Mouse (Mus musculus) liver, embryonic 12.5 days (tissue): ENCODE measurements around the gene Sirt1. TPM values are rescaled to one million over a fixed set of nuclear protein-coding genes. Genes with fewer than 3 reads are reported as not detected.
"Not testable (repeated sequence)": the region's sequence is repeated elsewhere in the genome, so short reads cannot be mapped to it uniquely, and the experiment has no call there.

Source experiments
- ATAC-seq: fragments of 200-750 bp; cut with Nextera tagmentation; 2 replicates; pipeline ENCODE4 v1.8.0; 2017; ENCODE audit warnings: moderate number of reproducible peaks, mild to moderate bottlenecking, moderate library complexity
- H3K27ac ChIP-seq: fragments of 300-500 bp; sonication (generic); 2 replicates; pipeline ENCODE4 v1.5.1; 2016; ENCODE audit warnings: mild to moderate bottlenecking
- H3K27me3 ChIP-seq: fragments of 300-500 bp; sonication (generic); replicated peaks from 2 replicates; pipeline ENCODE4 v1.6.1; 2016; ENCODE audit warnings: mild to moderate bottlenecking, moderate library complexity
- H3K36me3 ChIP-seq: fragments of 300-500 bp; sonication (generic); 2 replicates; pipeline ENCODE4 v1.6.1; 2016; ENCODE audit warnings: mild to moderate bottlenecking, moderate library complexity
- H3K4me1 ChIP-seq: fragments of 300-500 bp; sonication (generic); 2 replicates; pipeline ENCODE4 v1.6.1; 2016
- H3K4me2 ChIP-seq: fragments of 300-500 bp; sonication (generic); 2 replicates; pipeline ENCODE4 v1.6.1; 2016; ENCODE audit warnings: mild to moderate bottlenecking, moderate library complexity
- H3K4me3 ChIP-seq: fragments of 300-500 bp; sonication (generic); 2 replicates; pipeline ENCODE4 v1.5.1; 2016; ENCODE audit warnings: mild to moderate bottlenecking, moderate library complexity
- H3K9ac ChIP-seq: fragments of 300-500 bp; sonication (generic); 2 replicates; pipeline ENCODE4 v1.6.1; 2016; ENCODE audit warnings: mild to moderate bottlenecking, moderate library complexity
- H3K9me3 ChIP-seq: fragments of 300-500 bp; sonication (generic); replicated peaks from 2 replicates; pipeline ENCODE4 v1.6.1; 2016; ENCODE audit warnings: mild to moderate bottlenecking, moderate library complexity
- WGBS: fragments of 180-500 bp; shearing (Covaris S2); methylation state at CpG from one replicate; pipeline ENCODE4 v1.1.7; 2016; ENCODE audit not compliant: insufficient replicate concordance; 5-methylcytosine and 5-hydroxymethylcytosine counted together
- polyA plus RNA-seq: library from polyadenylated mRNA; unstranded; fragments of >200 nt; fragmentation: Nextera tagmentation; extraction: Ambion mirVana; gene quantifications from 2 replicates; pipeline ENCODE4 v1.2.1, GENCODE M21; 2016

Sirt1 gene
- polyA plus RNA-seq, 1 experiment from 2014 or later: 6.0 TPM

GRCm38 (mm10) chr10:63385897-63386296, 4.4 kb upstream of the Sirt1 start:
- H3K36me3 ChIP-seq, ATAC-seq, H3K9me3 ChIP-seq, H3K27me3 ChIP-seq: not testable (repeated sequence)
- Histone ChIP-seq H3K4me2 (peak overlapping the region; percentile 83), H3K4me1 (peaks cover 26% of the 10 kb centered on the region), H3K4me3 (peak overlapping the region; percentile 68), H3K9ac (peak overlapping the region; percentile 79), H3K27ac (peak overlapping the region; percentile 80)
- WGBS: 24% methylated on average over 5 of the region's 5 CpGs

GRCm38 (mm10) chr10:63382372-63383279, 1.1 kb upstream of the Sirt1 start, which contains the start of gene Dnajc12:
Gene Dnajc12, plus strand, starts transcription at chr10:63382443.
- Histone ChIP-seq H3K9ac (peak within 1 kb of the TSS; percentile 72), H3K4me2 (peak within 1 kb of the TSS; percentile 88), H3K4me1 (peaks cover 24% of the 10 kb centered on the region), H3K27me3 (no peaks in the 10 kb centered on the region; the same call in 1 of the 2 replicates), H3K4me3 (peak within 1 kb of the TSS; percentile 67), H3K9me3 (no peaks in the 10 kb centered on the region), H3K36me3 (no peaks in the 10 kb centered on the region), H3K27ac (no peak within 1 kb of the TSS)
- ATAC-seq: peak; percentile 88
- WGBS: under 1% methylated on average over 28 of the region's 28 CpGs

- peaks cover 16% of the 10 kb centered on the region for H3K4me1 ChIP-seq
- 56% methylated on average over 6 of the region's 6 CpGs for WGBS
- no peaks in the 10 kb centered on the region; the same call in 1 of the 2 replicates for H3K27me3 ChIP-seq
- no peak overlapping the region for H3K4me3 ChIP-seq
- no peak overlapping the region for H3K27ac ChIP-seq
- ATAC-seq: no peak
- H3K36me3 ChIP-seq: no peaks in the 10 kb centered on the region
- H3K9ac ChIP-seq: no peak overlapping the region
- H3K4me2 ChIP-seq: no peak overlapping the region
- no peaks in the 10 kb centered on the region for H3K9me3 ChIP-seq
These were observed 2.4 kb downstream of the Sirt1 start for GRCm38 (mm10) chr10:63378948-63379680.

GRCm38 (mm10) chr10:63377468-63377867, 4.0 kb downstream of the Sirt1 start:
- Histone ChIP-seq H3K9me3 (no peaks in the 10 kb centered on the region), H3K4me1 (peaks cover 16% of the 10 kb centered on the region), H3K9ac (no peak overlapping the region), H3K27me3 (no peaks in the 10 kb centered on the region; the same call in 1 of the 2 replicates), H3K36me3 (no peaks in the 10 kb centered on the region), H3K4me3 (no peak overlapping the region), H3K27ac (no peak overlapping the region), H3K4me2 (no peak overlapping the region)
- 16% methylated on average over 9 of the region's 9 CpGs for WGBS
- no peak for ATAC-seq

- peaks cover 6% of the 10 kb centered on the region for H3K4me1 ChIP-seq
- H3K9me3 ChIP-seq: no peaks in the 10 kb centered on the region
- no peak for ATAC-seq
- H3K27me3 ChIP-seq: no peaks in the 10 kb centered on the region; the same call in 1 of the 2 replicates
- H3K4me2 ChIP-seq: no peak overlapping the region
- no peak overlapping the region for H3K4me3 ChIP-seq
- whole genome bisulfite sequencing: 82% methylated on average over 5 of the region's 5 CpGs
- no peak overlapping the region for H3K27ac ChIP-seq
- H3K36me3 ChIP-seq: no peaks in the 10 kb centered on the region
- no peak overlapping the region for H3K9ac ChIP-seq
These were observed 5.2 kb downstream of the Sirt1 start for GRCm38 (mm10) chr10:63376303-63376702.

- 79% methylated on average over 3 of the region's 3 CpGs for WGBS
- H3K36me3 ChIP-seq: no peaks in the 10 kb centered on the region
- H3K4me2 ChIP-seq: no peak overlapping the region
- H3K9ac ChIP-seq: no peak overlapping the region
- no peak for ATAC-seq
- H3K27ac ChIP-seq: no peak overlapping the region
- H3K27me3 ChIP-seq: no peaks in the 10 kb centered on the region
- H3K4me3 ChIP-seq: no peak overlapping the region
- peaks cover 3% of the 10 kb centered on the region; the same call in 1 of the 2 replicates for H3K9me3 ChIP-seq
- no peaks in the 10 kb centered on the region for H3K4me1 ChIP-seq
These were observed 13.5 kb downstream of the Sirt1 start for GRCm38 (mm10) chr10:63368041-63368440.

GRCm38 (mm10) chr10:63367386-63367785, 14.1 kb downstream of the Sirt1 start:
- H3K4me2 ChIP-seq: no peak overlapping the region
- H3K27ac ChIP-seq: no peak overlapping the region
- H3K36me3 ChIP-seq: no peaks in the 10 kb centered on the region
- H3K9me3 ChIP-seq: peaks cover 3% of the 10 kb centered on the region; the same call in 1 of the 2 replicates
- no peak overlapping the region for H3K9ac ChIP-seq
- H3K4me3 ChIP-seq: no peak overlapping the region
- no peaks in the 10 kb centered on the region for H3K27me3 ChIP-seq
- no peak for ATAC-seq
- H3K4me1 ChIP-seq: no peaks in the 10 kb centered on the region
- 75% methylated on average over 6 of the region's 6 CpGs for WGBS

GRCm38 (mm10) chr10:63365918-63366455, 15.5 kb downstream of the Sirt1 start:
- 48% methylated on average over 7 of the region's 7 CpGs for WGBS

GRCm38 (mm10) chr10:63360502-63360901, 21.0 kb downstream of the Sirt1 start:
- no peak for ATAC-seq
- WGBS: 31% methylated on average over 1 of the region's 1 CpGs

More at GRCm38 (mm10) chr10:63365918-63366455, 15.5 kb downstream of the Sirt1 start:
- Histone ChIP-seq H3K36me3 (no peaks in the 10 kb centered on the region), H3K27ac (no peak overlapping the region), H3K9ac (no peak overlapping the region), H3K9me3 (peaks cover 3% of the 10 kb centered on the region; the same call in 1 of the 2 replicates), H3K4me3 (no peak overlapping the region), H3K27me3 (no peaks in the 10 kb centered on the region), H3K4me2 (no peak overlapping the region), H3K4me1 (no peaks in the 10 kb centered on the region)
- ATAC-seq: no peak

GRCm38 (mm10) chr10:63352111-63352510, 29.4 kb downstream of the Sirt1 start:
- Histone ChIP-seq H3K4me2 (no peak overlapping the region), H3K27ac (no peak overlapping the region), H3K36me3 (no peaks in the 10 kb centered on the region), H3K27me3 (no peaks in the 10 kb centered on the region), H3K9ac (no peak overlapping the region), H3K4me3 (no peak overlapping the region), H3K9me3 (0 out of 2 replicates have a peak, but pooled peaks cover 5% of the 10 kb centered on the region), H3K4me1 (no peaks in the 10 kb centered on the region)
- 68% methylated on average over 5 of the region's 5 CpGs for WGBS
- no peak for ATAC-seq

More at GRCm38 (mm10) chr10:63360502-63360901, 21.0 kb downstream of the Sirt1 start:
- Histone ChIP-seq H3K36me3 (no peaks in the 10 kb centered on the region), H3K4me1 (no peaks in the 10 kb centered on the region), H3K9me3 (peaks cover 3% of the 10 kb centered on the region; the same call in 1 of the 2 replicates), H3K4me3 (no peak overlapping the region), H3K27ac (no peak overlapping the region), H3K4me2 (no peak overlapping the region), H3K27me3 (no peaks in the 10 kb centered on the region), H3K9ac (no peak overlapping the region)

GRCm38 (mm10) chr10:63351099-63351498, 30.4 kb downstream of the Sirt1 start:
- H3K4me1 ChIP-seq, H3K4me2 ChIP-seq, H3K27me3 ChIP-seq, ATAC-seq, H3K9ac ChIP-seq, H3K9me3 ChIP-seq, H3K4me3 ChIP-seq, H3K36me3 ChIP-seq, H3K27ac ChIP-seq: not testable (repeated sequence)
- 73% methylated on average over 7 of the region's 7 CpGs for WGBS
